Mouse (Mus musculus) erythroblast, embryonic 14.5 days (primary cell): ENCODE results near the gene Ttc9b. TPM values are rescaled to one million over a fixed set of nuclear protein-coding genes. Genes with fewer than 3 reads are reported as not detected.

Source experiments
- H3K27me3 ChIP-seq: 2 replicates; pipeline ENCODE4 v1.6.1; 2012; ENCODE audit warnings: inconsistent platforms; ENCODE audit not compliant: control insufficient read depth
- H3K36me3 ChIP-seq: 2 replicates; pipeline ENCODE4 v1.6.1; 2012; ENCODE audit warnings: mild to moderate bottlenecking, inconsistent platforms; ENCODE audit not compliant: control insufficient read depth
- H3K4me1 ChIP-seq: 2 replicates; pipeline ENCODE4 v1.6.1; 2012; ENCODE audit warnings: inconsistent platforms; ENCODE audit not compliant: control insufficient read depth
- H3K4me3 ChIP-seq: replicated peaks from 2 replicates; pipeline ENCODE3; 2012; ENCODE audit warnings: moderate library complexity, mild to moderate bottlenecking, inconsistent platforms
- H3K9me3 ChIP-seq: 2 replicates; pipeline ENCODE4 v1.6.1; 2012; ENCODE audit warnings: low read length, inconsistent platforms, mixed read lengths; ENCODE audit not compliant: control insufficient read depth
- GATA1 ChIP-seq: IDR thresholded peaks from 2 replicates; pipeline ENCODE4 v1.6.1; 2012; ENCODE audit warnings: low read length, inconsistent platforms, mixed read lengths
- TAL1 ChIP-seq: IDR thresholded peaks from 3 replicates; pipeline ENCODE4 v1.6.1; 2012; ENCODE audit warnings: low read length, inconsistent platforms, mixed read lengths
- polyA plus RNA-seq: library from polyadenylated mRNA; stranded (reverse); fragments of >175 nt; gene quantifications from 2 replicates; pipeline ENCODE4 v1.2.3, GENCODE M21; 2012

Gene Ttc9b
- polyA plus RNA-seq, 1 experiment: not detected

DNA sequence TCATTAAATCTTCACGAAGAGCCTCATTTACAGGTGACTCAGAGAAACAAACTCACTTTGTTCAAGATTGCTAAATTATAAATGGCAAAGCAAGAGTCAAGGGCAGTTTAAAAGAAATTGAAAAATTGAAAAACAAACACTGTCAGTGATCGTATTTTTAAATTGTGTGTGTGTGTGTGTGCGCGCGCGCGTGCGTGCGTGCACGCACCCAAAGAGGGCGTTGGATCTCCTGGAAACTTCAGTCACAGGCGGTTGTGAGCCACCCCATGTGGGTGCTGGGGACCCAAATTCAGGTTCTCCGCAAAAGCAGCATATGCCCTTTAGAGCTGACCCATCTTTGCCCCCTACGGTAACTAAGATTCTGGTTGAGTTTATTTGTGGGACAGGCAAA is 21.5 kb downstream of the Ttc9b start:
- peaks cover 19% of the 10 kb centered on the region for H3K27me3 ChIP-seq
- peaks cover 28% of the 10 kb centered on the region for H3K4me1 ChIP-seq
- no peaks in the 10 kb centered on the region for H3K9me3 ChIP-seq
- no peaks in the 10 kb centered on the region; the same call in 1 of the 2 replicates for H3K36me3 ChIP-seq
- H3K4me3 ChIP-seq: peak overlapping the region; percentile 82
- no peak for TF ChIP-seq TAL1

DNA sequence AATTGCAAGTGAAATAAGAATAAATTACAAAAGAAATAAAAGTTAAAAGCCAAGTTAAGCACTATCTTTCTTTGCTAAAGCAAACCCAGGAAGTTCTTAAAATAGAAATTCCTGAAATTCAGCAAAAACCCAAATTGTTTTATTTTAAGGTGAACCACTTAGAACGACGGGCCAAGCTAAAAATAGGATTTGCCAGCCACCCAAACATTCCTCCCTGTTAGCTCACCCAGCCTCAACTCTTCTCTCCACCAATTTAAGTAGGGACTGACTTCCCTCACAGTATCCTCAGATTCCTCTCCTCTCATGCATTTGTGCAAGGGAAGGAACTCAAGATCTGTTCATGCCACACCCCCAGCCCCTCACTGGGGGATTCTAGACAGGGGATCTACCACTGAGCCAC is 29.5 kb downstream of the Ttc9b start:
- no peak for TF ChIP-seq GATA1
- no peak for TF ChIP-seq TAL1
- Histone ChIP-seq H3K4me3 (no peak overlapping the region), H3K36me3 (no peaks in the 10 kb centered on the region), H3K4me1 (peaks cover 4% of the 10 kb centered on the region), H3K27me3 (peaks cover 10% of the 10 kb centered on the region), H3K9me3 (no peaks in the 10 kb centered on the region)

DNA sequence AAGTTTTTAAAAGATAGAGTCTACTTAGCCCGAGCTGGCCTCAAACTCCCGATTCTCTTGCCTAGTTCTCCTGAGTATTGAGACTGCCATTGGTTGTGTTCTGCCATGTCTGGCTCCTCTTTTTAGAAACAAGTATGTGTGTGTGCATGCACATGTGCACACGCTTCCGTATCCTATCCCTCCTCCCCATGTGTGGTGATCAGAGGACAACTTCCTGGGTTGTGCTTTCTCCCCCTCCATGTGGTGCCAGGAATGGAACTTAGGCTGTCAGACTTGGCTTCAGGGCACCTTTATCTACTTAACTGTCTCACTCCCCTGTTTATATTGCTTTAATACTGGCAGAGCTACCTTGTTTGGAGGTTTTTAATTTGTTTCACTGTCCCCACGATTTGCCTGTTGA is 31.5 kb downstream of the Ttc9b start:
- Histone ChIP-seq H3K4me1 (peaks cover 23% of the 10 kb centered on the region), H3K4me3 (no peak overlapping the region), H3K36me3 (no peaks in the 10 kb centered on the region), H3K9me3 (no peaks in the 10 kb centered on the region), H3K27me3 (peaks cover 10% of the 10 kb centered on the region)
- no peak for TF ChIP-seq GATA1
- no peak for TF ChIP-seq TAL1

DNA sequence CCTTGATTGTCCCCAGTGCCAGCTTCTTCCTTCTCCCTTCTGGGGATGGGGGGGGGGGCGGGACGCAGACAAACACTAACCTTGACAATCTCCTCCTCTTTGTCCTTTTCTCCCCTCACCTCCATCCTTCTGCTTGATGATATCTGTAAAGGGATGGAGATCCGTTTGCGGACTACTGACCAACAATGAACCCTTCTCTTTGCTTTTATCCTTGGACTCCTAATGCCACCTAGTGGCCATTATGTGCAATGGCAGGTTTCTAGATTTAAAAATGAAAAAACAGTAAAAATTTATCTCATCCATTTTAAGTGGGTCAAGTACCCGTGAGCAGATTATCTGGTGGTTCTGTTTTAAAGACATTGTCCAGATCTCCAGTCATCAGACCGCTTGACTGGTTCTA is 32.0 kb downstream of the Ttc9b start:
- TF ChIP-seq GATA1: no peak
- TF ChIP-seq TAL1: no peak
- Histone ChIP-seq H3K4me3 (no peak overlapping the region), H3K9me3 (no peaks in the 10 kb centered on the region), H3K4me1 (peaks cover 26% of the 10 kb centered on the region), H3K36me3 (no peaks in the 10 kb centered on the region), H3K27me3 (peaks cover 10% of the 10 kb centered on the region)

DNA sequence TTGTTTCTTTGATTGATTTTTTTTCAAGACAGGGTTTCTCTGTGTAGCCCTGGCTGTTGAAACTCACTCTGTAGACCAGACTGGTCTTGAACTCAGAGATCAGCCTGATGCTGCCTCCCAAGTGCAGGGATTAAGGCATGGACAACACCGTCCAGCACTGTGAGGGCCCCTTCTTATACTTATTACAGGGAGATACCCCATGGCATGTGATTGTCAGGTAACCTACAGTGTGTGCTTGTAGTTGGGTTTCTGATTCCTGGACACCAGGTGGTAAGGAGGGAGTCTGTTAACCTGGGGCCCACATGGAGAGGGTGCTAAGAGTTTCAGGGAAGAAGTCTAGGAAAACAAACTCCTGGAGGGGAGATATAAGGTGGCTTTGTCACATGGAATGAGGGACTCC is 33.3 kb downstream of the Ttc9b start:
- no peak overlapping the region for H3K4me3 ChIP-seq
- H3K27me3 ChIP-seq: peaks cover 10% of the 10 kb centered on the region
- no peaks in the 10 kb centered on the region for H3K9me3 ChIP-seq
- peaks cover 26% of the 10 kb centered on the region for H3K4me1 ChIP-seq
- TF ChIP-seq TAL1 (no peak), GATA1 (no peak)
- no peaks in the 10 kb centered on the region for H3K36me3 ChIP-seq

DNA sequence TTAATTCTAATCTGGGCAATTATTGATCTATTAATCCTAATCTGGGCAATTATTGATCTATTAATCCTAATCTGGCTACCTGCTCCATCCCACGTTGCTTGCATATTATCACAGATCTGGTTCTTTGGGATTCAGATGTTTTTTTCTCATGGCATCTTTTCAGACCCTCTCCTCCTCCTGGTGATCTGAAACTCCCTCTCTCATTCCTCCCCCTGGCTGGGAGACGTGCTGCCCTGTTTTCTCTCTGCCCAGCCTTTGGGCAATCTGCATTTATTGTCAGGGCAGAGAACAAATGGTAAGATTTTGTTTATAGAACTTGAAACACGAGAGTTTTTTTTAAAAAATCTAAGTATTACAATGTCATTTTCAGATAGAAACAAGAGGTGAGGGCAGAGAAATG is 34.1 kb downstream of the Ttc9b start:
- TF ChIP-seq GATA1 (no peak), TAL1 (no peak)
- no peaks in the 10 kb centered on the region for H3K9me3 ChIP-seq
- H3K4me3 ChIP-seq: peak overlapping the region; percentile 69
- peaks cover 10% of the 10 kb centered on the region for H3K27me3 ChIP-seq
- H3K36me3 ChIP-seq: no peaks in the 10 kb centered on the region
- peaks cover 26% of the 10 kb centered on the region for H3K4me1 ChIP-seq

DNA sequence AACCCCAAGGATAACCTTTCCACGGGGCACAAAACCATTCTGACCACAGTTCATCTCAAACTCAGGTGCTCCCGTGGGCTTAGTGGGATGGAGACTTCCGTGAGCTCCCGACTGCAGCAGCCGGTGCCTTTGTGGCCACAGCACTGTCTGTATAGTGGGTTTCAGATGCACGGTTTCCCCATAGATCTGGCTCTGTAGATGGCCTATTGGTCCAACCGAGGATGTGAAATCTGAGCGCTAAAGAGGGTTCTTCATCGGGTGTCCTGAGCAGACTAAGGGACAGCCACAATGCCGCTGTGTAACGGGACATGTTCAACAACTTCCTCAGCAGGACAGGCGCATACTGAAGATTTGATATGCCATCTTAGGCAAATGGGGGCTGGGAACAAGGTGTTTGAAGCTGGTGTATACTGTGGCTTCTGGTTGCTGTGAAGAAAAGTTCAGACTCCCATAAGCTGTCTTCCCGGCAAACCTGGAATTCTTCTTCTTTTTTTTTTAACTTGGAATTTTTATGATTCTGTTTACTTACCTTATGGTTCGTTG is 34.6 kb downstream of the Ttc9b start:
- Histone ChIP-seq H3K4me3 (peak overlapping the region; percentile 69), H3K4me1 (peaks cover 26% of the 10 kb centered on the region), H3K9me3 (no peaks in the 10 kb centered on the region), H3K36me3 (no peaks in the 10 kb centered on the region), H3K27me3 (peaks cover 10% of the 10 kb centered on the region)
- TF ChIP-seq TAL1 (no peak), GATA1 (no peak)

DNA sequence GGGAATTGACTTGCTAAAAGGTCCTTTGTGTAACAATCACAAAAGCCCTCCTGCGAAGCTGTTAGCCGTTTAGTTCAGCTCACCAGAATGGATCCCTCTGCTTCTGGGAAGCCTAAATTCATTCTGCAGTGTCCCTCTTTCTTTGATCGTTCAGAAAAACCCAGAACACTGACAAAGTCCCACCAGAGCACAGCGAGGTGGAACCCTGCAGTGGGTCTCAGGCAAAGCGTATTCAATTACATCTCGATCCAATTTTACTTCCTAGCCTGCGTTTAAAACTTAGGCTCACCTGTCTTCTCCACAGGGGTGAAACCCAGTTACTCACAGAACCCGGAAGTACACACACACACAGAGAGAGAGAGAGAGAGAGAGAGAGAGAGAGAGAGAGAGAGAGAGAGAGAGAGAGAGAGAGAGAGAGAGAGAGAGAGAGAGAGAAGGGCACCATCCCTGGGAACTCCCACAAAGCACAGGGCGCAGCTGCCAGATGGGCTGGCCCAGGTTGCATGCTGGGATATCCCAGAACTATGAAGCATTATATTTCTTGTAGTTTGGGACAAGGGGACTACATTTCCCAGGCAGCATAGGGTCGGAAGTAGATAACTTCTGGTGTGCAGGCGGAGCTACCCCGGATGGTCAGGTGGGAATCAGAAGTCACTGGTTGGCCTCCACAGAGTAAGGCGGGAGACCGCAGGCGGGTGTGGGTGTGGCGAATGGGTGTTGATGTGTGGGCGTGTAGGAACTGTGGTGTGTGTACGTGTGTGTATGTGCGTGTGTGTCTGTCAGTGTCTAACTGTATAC is 35.3 kb downstream of the Ttc9b start, which contains the start of gene Zfp607b:
TSS of gene Zfp607b (plus strand) at position 526 of the 798 bp plus-strand sequence.
- TF ChIP-seq GATA1 (peak; percentile 53; the same call in 1 of the 2 replicates), TAL1 (no peak)
- Histone ChIP-seq H3K4me3 (peak within 1 kb of the TSS; percentile 69), H3K27me3 (peaks cover 7% of the 10 kb centered on the region), H3K36me3 (no peaks in the 10 kb centered on the region), H3K4me1 (peaks cover 26% of the 10 kb centered on the region), H3K9me3 (no peaks in the 10 kb centered on the region)

DNA sequence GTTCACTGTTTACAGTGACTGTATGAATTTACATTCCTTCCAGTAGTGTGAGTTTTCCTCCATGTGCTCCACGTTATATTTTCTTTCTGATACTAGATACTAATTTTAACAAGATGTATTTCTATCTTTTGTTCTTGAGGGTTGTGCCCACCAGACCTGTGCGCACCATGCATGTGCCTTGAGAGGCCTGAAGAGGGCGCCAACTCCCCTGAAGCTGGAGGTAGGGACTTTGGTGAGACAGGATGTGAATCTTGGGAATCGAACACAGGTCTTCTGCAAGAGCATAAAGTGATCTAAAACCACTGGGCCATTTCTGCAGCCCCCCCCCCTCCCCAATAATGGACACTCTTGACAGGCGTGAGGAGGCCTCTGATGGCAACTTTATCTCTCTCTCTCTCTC is 37.4 kb downstream of the Ttc9b start:
- TF ChIP-seq GATA1 (no peak), TAL1 (no peak)
- Histone ChIP-seq H3K4me3 (no peak overlapping the region), H3K36me3 (no peaks in the 10 kb centered on the region), H3K27me3 (no peaks in the 10 kb centered on the region), H3K4me1 (peaks cover 26% of the 10 kb centered on the region), H3K9me3 (no peaks in the 10 kb centered on the region)
